Mouse (Mus musculus) right cerebral cortex, postnatal 10 days (tissue): Measurements from ENCODE around the gene Farp1.
"Not testable (repeated sequence)": the region's sequence is repeated elsewhere in the genome, so short reads cannot be mapped to it uniquely, and the experiment has no call there.

Source experiments
- DNase-seq, 2 experiments: peaks; one replicate each; pipeline ENCODE4 v3.0.0; 2021; ENCODE audit warnings: low spot score in 2 of 2

The Farp1 gene

DNA sequence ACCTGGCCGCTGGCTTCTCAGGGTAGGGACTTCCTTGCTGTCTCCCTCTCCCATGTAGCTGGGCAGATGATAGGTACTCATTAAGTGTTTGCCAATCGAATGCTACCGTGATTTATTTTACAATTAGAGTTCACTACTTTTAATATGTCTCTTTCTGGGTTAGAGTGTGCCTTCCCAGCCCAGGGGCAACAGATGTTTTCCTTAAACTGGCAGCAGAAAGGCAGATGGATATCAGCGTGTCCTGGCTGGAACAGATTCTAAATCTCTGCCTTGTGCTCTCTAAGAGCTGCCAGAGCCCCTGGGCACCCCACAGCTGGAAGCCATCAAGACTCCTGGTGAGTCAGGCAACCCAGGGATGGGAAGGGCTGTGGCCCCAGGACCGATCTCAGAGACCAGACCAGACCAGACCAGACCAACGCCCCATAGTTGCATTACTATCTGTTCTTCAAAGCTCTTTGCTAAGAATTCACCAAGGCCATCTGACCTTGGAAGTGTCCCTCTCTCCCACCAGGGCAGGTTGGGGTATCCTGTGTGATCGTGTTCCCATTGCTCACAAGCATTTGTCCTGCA, 69.8 kb downstream of the Farp1 start:
- no peak for DNase-seq

GRCm38 (mm10) chr14:121106906-121107305, 71.9 kb downstream of the Farp1 start:
- no peak for DNase-seq

DNA sequence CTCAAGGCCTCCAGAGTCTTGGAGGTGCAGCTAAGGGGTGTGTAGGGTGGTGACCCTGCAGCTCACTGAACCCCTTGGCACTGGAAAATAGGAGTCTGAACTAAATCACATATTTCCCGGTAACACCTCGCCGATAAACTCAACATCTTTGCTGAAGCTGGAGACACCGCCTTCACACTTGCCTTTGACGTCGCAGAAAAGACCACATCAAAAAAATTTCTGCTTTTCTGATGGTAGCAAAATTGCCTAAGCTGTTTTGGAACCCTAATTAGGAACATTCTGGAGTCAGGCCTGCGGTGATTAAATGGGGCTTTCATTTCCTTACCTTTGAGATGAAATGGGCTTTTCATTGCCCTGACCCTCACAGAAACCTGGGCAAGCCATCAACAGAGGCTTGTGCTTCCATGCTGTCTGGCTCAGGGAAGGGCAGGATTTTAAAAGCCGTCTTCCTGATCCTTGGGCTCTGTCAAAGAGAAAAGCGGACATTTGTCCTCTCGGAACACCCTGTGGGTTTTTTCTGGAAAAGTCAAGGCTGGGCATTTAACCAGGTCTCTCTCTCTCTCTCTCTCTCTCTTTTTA, 72.8 kb downstream of the Farp1 start:
- peak in 1 of 2 experiments; percentile 45 for DNase-seq

DNA sequence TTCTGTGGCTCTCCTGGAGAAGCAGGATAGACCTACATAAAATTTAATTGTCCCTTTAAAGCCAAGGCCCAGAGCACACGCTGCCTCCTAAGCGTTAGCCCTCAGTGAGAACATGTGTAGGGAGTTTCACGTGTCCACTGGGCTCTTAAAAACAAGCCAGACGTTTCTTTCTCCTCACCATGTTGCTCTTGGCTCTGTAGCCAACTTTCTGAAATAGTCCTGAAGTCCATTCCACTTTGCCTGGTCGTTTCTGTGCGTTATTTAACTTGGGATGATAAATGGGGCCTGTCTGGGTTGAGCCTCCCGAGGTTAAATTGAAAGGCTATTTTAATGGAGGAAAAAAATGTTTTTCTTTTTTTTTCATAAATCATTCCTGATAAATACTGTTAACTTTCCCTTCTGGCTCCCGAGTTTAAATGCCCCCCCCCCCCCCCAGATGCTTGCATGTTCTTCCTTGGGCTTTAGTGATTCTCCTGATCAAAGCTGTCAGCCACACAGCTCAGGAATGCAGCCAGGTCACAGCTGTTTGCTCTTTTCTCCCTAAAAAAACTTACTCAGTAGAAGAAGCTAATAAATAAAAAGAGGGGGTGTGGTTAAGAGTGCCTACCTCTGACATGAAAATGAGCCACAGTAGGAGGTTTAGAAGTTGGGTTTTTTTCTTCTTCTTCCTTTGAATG, 73.6 kb downstream of the Farp1 start:
- DNase-seq: no peak

- no peak for DNase-seq
Measured at GRCm38 (mm10) chr14:121109116-121109504, 74.1 kb downstream of the Farp1 start.

GRCm38 (mm10) chr14:121110492-121111267, 75.7 kb downstream of the Farp1 start:
- DNase-seq: no peak

GRCm38 (mm10) chr14:121112061-121112460, 77.1 kb downstream of the Farp1 start:
- no peak for DNase-seq

GRCm38 (mm10) chr14:121113785-121114184, 78.8 kb downstream of the Farp1 start:
- DNase-seq: peak; percentile 75 to 82

DNA sequence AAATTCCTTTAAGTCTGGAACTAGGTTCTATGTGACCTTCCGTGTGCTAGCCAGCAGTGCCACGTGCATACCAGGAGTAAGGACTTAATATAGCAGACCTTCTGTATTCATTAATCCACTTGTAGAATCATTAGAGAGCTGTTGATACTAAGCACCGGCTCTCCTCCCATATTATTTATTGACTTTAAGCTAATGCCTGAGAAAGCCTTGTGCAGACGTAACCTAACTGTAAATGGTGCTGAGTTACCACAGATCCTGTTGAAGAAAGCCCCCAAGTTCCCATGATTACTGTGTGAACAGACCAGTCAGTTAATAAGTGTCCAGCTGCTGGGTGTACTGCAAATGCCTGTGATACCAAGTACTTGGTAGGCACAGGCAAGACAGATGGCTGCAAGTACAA, 81.7 kb downstream of the Farp1 start:
- DNase-seq: no peak

GRCm38 (mm10) chr14:121118860-121119259, 83.9 kb downstream of the Farp1 start:
- DNase-seq: no peak

GRCm38 (mm10) chr14:121121664-121122063, 86.7 kb downstream of the Farp1 start:
- no peak for DNase-seq

DNA sequence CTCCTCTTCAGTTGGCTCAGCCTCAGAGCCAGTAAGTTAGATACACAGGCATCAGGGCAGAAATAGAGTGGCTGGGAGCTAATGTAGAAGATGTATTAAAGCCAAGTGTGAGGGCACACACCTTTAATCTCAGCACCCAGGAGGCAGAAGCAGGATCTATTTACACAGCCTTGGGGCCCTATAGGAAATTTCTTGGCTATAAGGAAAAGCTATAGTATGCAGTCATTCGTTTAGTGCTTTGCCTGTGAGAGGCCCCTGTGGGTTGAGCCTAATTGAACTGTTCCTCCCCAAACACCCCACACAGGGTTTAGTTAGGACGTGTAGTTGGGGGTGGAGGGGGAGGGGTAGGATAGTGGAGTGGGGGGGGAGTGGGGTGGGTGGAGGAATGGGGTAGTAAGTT, 87.9 kb downstream of the Farp1 start:
- DNase-seq: no peak

- no peak for DNase-seq
Measured at GRCm38 (mm10) chr14:121124409-121125010, 89.5 kb downstream of the Farp1 start.

DNA sequence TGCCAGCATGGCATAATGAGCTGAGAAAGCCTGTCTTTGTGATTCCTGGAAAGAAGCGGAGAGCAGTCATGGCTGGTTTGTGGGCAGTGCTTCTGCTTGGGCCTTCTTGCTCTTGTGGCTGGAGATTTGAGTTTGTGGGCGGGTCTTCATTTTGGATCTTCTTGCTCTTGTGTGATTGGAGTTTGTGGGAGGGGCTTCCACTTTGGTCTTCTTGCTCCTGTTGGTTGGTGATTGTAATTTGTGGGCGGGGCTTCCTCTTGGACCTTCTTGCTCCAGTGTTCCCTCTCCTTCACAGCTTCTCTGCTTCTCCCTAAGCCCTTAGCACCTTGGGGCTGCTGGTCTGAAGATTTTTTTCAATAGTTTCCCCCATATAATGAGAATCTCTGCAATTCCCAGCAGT, 90.7 kb downstream of the Farp1 start:
- no peak for DNase-seq

GRCm38 (mm10) chr14:121126291-121126690, 91.3 kb downstream of the Farp1 start:
- DNase-seq: no peak

DNA sequence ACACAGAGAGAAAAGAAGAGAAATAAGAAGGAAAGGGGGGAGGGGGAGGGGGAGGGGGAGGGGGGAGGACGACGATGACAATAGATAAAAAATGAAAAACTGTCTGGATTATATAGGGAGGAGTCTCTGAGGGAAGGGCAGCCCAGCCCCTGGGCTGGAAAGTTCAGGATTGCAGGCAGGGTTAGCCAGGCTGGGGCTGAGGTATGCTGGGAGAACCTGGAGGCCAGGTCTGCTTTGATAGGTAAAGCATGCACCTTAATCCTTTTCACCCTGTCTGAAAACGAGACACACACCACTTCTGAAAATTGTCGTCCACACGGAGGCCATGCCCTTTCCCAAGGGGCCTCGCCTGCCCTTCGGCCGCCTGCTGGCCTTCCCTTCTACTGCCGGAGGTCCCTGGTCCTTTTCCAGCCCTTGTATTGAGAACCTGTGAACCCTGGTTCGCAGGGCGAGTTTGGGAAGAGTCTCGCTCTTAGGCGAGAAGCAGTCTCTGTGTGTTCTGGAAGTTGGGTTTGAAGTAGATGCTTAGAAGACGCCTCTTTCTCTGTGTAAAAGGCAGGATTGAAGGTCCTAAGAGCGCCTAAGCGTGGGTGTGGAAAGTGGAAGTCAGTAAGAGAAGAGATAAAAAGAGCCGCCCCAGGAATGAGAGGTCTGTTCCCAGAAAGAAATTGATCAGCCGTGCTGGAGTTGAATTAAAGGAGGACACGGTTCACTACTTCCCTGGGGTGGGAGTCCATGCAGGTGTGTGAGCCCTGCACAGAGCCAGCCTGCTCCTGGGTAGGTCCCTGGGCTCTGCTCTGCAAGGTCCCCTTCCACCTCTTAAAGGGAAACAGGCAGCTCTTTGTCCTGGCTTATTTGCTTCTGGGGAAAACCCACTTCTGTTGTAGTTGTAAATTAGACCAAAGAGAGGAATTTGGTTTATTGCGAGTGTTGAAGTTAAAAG, 94.1 kb downstream of the Farp1 start:
- no peak for DNase-seq

DNA sequence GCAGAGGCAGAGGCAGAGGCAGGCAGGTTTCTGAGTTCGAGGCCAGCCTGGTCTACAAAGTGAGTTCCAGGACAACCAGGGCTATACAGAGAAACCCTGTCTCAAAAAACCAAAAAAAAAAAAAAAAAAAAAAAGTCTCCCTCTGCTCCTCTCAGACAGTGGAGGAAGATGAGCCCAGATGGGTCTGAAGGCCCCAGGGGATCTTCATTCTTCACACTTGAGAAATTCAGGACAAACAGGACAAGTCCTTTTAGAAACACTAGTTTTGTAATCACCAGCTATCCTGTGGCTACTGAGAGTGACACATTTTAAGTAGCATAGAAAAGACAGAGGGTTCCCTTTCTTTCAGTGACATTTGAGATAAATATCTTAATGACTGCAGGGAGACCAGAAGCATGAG, 95.4 kb downstream of the Farp1 start:
- not testable (repeated sequence) for DNase-seq

GRCm38 (mm10) chr14:121134414-121134813, 99.4 kb downstream of the Farp1 start:
- no peak for DNase-seq

DNA sequence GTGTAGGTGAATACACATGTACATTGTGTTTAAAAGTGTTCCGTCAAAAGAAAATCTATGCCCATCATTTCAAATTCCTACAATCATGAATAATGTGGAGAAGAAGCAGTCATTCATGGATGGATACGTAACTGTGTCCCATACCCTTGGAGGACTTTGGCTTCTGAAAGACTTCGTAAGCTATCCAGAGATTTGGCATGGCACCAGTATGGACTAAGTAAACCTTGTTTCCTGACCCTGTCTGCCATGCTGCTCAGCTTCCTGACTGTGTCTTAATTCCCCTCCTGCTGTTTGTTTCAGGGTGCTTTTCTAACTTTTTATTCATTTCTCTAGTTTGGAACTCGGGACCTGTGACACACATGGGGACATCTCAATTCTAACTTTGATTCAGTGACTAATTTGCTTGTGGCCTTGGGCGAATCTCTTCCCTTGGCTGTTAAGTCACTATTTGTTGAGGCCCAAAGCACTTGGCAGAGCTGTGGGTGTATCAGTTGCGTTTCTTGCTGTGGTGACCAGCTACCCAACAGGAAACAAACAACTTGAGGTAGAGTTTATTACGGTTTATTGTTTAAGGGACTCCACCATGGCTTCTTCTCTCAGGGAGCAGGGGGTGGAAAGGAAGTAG, 108.9 kb downstream of the Farp1 start:
- no peak for DNase-seq

- no peak for DNase-seq
Measured at GRCm38 (mm10) chr14:121144496-121144895, 109.5 kb downstream of the Farp1 start.

GRCm38 (mm10) chr14:121145291-121145690, 110.3 kb downstream of the Farp1 start:
- no peak for DNase-seq
